Mouse (Mus musculus): ENCODE data around the gene Nmrk2. TPM values are rescaled to one million over a fixed set of nuclear protein-coding genes. Genes with fewer than 3 reads are reported as not detected.
A peak's percentile ranks its signal among the peaks of the same experiment; 100 is the strongest.
"Not testable (repeated sequence)": the region's sequence is repeated elsewhere in the genome, so short reads cannot be mapped to it uniquely, and the experiment has no call there.

The Nmrk2 gene
- polyA plus RNA-seq, 1 experiment from 2014 or later = not detected

DNA sequence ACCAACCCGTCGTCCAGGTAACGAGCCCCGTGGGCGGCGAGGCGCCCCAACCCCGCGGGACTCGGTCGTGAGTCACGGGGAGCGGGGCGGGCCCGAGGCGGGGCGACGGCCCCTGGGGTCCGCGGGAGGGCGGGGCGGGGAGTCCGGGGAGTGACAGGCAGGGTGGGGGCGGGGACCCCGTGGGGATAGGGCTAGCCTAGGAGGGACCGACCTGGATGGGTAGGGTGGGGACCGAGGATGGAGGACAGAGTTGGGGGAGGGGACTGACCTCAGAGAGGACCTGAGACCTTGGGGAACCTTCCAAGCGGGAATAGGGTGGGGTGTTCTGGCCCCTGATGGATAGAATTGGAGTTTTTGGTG, 31.4 kb upstream of the Nmrk2 start:
- Histone ChIP-seq H3K27ac (peak overlapping the region; percentile 65), H3K36me3 (no peaks in the 10 kb centered on the region), H3K9me3 (replicated peaks) (no peaks in the 10 kb centered on the region), H3K9ac (peak overlapping the region; percentile 79), H3K4me2 (peak overlapping the region; percentile 93), H3K4me3 (peak overlapping the region; percentile 73), H3K27me3 (replicated peaks) (peaks cover 84% of the 10 kb centered on the region), H3K4me1 (peaks cover 24% of the 10 kb centered on the region)
- peak; percentile 62 for ATAC-seq
- WGBS (ENCODE audit: insufficient replicate concordance) = 3% methylated on average over 28 of the region's 28 CpGs

DNA sequence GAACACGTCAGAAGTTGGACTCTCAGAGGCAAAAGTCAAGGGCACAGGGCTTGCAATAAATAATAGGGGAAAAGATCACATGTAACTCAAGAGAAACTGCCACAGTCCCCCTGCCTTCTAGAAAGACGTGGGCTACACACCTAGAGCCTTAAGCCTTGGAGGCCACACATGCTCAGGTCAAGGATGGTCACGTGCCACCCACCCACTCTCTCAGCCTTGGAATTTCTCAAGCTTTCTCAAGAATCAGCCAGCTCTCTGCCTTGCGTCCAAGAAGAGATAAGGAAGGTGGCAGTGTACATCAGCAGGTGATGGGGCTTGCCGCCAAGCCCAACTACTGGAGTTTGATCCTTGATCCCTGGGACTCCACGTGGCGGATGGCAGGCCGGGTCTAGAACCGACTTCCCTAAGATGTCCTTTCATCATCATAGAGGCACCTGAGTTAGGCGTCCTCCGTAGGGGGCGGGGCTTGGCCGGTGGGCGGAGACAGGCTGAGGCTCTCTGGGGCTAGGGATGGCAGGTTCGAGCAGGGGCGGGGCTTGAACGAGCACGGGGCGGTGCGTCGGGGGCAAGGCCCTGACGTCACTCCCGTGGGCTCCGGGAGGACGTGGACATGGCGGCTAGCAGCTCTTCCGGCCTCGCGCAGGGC, 30.9 kb upstream of the Nmrk2 start, which contains the start of gene Zfr2:
Zfr2 (plus strand) TSS at position 576 of the 646 bp plus-strand sequence.
- WGBS (ENCODE audit: insufficient replicate concordance) = 8% methylated on average over 29 of the region's 29 CpGs
- H3K36me3 ChIP-seq = no peaks in the 10 kb centered on the region
- peak within 1 kb of the TSS; percentile 79 for H3K9ac ChIP-seq
- ATAC-seq = peak; percentile 80
- H3K27me3 ChIP-seq (replicated peaks) = peaks cover 84% of the 10 kb centered on the region
- peak within 1 kb of the TSS; percentile 93 for H3K4me2 ChIP-seq
- no peaks in the 10 kb centered on the region for H3K9me3 ChIP-seq (replicated peaks)
- peak within 1 kb of the TSS; percentile 65 for H3K27ac ChIP-seq
- H3K4me1 ChIP-seq = peaks cover 24% of the 10 kb centered on the region
- H3K4me3 ChIP-seq = peak within 1 kb of the TSS; percentile 73

DNA sequence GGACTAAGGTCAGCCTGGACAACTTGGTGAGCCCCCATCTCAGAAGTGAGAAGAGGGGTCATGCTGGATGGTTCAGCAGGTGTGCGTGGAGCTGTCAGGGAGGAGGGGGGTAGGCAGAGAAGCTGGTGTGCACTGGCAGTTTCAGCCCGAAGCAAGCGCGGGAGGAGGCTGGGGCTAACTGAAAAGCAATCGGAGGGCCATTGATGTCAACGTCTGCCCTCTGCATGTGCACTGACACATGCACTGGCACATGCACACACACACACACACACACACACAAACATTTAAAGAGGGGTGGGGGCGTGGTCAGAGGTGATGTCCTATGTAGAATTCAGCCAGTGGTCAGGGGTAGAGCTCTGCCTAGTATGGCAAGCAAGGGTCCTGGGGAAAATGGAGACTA, 29.6 kb upstream of the Nmrk2 start:
- Histone ChIP-seq H3K9me3 (replicated peaks) (no peaks in the 10 kb centered on the region), H3K27ac (no peak overlapping the region), H3K4me1 (peaks cover 24% of the 10 kb centered on the region), H3K27me3 (replicated peaks) (peaks cover 75% of the 10 kb centered on the region), H3K9ac (no peak overlapping the region), H3K4me3 (no peak overlapping the region), H3K4me2 (no peak overlapping the region), H3K36me3 (no peaks in the 10 kb centered on the region)
- 36% methylated on average over 7 of the region's 7 CpGs for WGBS (ENCODE audit: insufficient replicate concordance)
- ATAC-seq = no peak

DNA sequence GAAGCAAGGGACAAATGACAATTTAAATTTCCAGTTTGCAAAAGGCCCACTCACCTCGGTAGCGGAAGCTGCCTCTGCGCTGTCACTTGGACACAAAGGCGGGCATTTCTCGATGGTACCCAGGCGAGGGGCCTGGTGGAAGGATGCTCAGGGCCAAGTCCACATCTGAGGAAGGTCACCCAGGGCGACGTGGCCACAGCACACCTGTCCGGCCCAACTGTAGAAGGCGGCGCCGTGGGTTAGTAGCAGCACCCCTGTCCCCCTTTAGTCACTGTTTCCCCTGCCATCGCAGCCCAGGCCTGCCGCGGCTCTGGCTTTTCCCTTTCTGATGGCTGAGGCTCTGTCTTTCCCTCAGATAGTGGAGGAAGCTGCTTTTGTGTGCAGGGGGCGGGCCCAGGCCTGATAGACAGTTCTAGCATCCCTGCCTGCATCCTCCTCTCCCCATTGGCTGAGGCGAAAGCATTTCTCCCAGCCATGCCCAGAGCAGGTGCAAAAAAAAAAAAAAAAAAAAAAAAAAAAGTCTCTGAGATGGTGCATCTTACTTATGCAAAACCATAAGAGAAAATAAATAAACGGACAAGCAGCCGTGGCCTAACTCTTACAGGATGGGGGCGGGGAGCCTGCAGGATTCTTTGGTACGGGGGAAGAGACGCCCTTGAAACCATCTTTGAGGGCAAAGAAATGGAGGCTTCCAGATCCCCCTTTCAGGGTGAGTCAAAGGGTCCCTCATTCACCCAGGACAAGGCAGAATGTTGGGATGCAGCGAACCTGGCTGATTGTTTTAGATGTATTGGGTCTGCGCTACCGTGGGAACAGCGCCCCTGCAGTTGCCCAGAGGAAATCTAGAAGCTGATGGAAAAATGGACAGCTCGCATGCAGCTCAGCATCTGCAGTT, 28.8 kb upstream of the Nmrk2 start, which contains the start of gene Atcay:
Atcay (minus strand) TSS at position 396 of the 895 bp plus-strand sequence.
- Histone ChIP-seq H3K27me3 (replicated peaks) (peaks cover 71% of the 10 kb centered on the region), H3K27ac (no peak within 1 kb of the TSS)

DNA sequence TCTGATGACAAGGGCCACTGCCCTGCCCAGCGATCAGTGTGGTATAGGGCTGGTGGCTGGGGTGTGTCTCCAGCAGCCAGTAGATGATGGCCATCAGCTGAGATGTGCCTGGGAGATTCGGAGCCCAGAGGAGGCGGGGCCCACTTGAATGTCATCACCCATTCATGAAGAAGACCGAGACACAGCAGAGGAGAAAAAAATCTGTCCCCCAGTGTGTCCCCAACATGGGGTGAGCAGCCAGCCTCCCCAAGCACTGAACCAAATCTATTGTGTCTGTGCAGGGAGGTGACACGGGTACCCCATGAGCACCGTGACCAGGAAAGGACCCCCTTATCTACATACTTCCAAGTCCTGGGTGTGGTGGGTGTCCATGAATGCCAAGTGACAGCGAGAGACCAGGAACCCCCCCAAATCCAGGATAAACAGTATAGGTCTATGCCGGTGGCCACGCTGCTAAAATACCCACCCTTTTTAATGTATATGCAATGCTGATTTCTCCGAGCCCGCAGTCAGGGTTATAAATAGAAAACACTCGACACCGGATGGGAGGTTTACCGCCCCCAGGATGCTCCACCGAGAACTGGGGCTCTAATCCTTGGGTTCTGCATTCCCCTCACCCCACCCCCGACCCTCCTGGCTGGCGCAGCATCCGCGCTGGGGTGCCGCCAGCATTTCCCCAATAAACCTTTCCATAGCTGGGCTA, 28.0 kb upstream of the Nmrk2 start:
- Histone ChIP-seq H3K4me3 (no peak overlapping the region), H3K9ac (no peak overlapping the region)
- WGBS (ENCODE audit: insufficient replicate concordance) = 8% methylated on average over 20 of the region's 20 CpGs

More for the DNA sequence above, 28.8 kb upstream of the Nmrk2 start, which contains the start of gene Atcay:
- no peak for ATAC-seq
- Histone ChIP-seq H3K9me3 (replicated peaks) (no peaks in the 10 kb centered on the region), H3K36me3 (no peaks in the 10 kb centered on the region), H3K9ac (no peak within 1 kb of the TSS), H3K4me2 (no peak within 1 kb of the TSS), H3K4me3 (no peak within 1 kb of the TSS), H3K4me1 (peaks cover 24% of the 10 kb centered on the region)
- 19% methylated on average over 27 of the region's 27 CpGs for WGBS (ENCODE audit: insufficient replicate concordance)

DNA sequence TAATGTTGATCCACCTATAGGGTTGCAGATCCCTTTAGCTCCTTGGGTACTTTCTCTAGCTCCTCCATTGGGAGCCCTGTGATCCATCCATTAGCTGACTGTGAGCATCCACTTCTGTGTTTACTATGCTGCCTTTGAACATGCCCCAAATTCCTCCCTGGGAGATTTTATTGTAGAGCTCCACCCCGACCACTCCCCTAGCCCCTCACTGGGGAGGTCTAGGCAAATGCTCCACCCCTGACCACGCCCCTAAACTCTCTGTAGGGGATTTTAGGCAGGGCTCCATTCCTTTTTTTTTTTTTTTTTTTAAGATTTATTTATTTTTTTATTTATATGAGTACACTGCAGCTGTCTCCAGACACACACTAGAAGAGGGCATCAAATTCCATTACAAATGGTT, 21.9 kb upstream of the Nmrk2 start:
- not testable (repeated sequence) for H3K9ac ChIP-seq; H3K4me2 ChIP-seq; H3K36me3 ChIP-seq; H3K27ac ChIP-seq; H3K4me3 ChIP-seq; ATAC-seq; H3K4me1 ChIP-seq; H3K9me3 ChIP-seq (replicated peaks)
- 34% methylated on average over 2 of the region's 2 CpGs for WGBS (ENCODE audit: insufficient replicate concordance)
- peaks cover 36% of the 10 kb centered on the region for H3K27me3 ChIP-seq (replicated peaks)

More for the DNA sequence above, 28.0 kb upstream of the Nmrk2 start:
- H3K27me3 ChIP-seq (replicated peaks) = peaks cover 65% of the 10 kb centered on the region
- H3K4me2 ChIP-seq = no peak overlapping the region
- H3K36me3 ChIP-seq = no peaks in the 10 kb centered on the region
- peaks cover 24% of the 10 kb centered on the region for H3K4me1 ChIP-seq
- H3K9me3 ChIP-seq (replicated peaks) = no peaks in the 10 kb centered on the region
- H3K27ac ChIP-seq = no peak overlapping the region
- no peak for ATAC-seq

DNA sequence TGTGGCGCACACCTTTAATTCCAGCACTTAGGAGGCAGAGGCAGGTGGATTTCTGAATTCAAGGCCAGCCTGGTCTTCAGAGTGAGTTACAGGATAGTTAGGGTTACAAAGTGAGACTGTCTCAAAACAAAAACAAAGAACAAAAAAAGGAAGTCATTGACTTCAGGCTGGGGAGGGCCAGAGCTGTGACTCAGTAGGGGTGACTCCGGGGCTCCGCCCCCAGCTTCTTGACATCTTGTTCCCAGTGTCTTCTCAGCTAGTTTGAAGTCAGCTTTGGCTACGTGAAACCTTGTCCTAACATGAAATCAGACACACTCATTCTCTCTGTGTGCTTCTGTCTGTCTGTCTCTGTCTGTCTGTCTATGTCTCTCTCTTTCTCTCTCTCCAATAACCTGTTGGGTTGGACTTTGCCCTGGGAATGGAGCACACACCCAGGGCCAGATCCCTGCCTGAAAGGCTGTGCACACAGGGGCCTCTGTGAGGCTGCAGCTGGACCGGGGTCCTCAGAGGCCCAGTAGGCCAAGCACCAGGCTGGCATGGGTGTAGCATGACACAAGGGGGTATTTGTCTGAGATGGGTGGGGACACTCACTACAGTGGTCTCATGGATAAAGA, 19.7 kb upstream of the Nmrk2 start:
- H3K36me3 ChIP-seq = no peaks in the 10 kb centered on the region
- WGBS (ENCODE audit: insufficient replicate concordance) = 56% methylated on average over 5 of the region's 5 CpGs

DNA sequence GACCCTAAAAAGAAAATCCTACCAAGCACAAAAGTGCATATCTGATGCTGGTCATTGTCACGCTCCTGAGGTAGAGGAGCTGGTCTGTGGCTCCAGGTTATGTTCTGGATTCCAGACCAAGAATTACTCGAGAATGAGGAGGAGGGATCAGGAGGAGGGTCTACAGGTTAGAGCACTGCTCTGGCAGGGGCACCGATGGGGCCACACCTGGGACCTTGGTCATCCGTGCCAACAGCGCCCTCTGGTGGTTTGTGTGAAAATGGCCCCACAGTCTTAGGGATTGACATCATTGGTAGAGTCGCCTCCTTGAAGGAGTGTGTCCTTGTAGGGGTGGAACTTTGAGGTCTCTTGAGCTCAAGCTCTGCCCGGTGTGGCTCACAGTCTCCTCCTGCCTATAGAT, 16.1 kb upstream of the Nmrk2 start:
- Histone ChIP-seq H3K36me3 (no peaks in the 10 kb centered on the region), H3K4me3 (no peak overlapping the region), H3K4me1 (0 out of 2 replicates have a peak, but pooled peaks cover 3% of the 10 kb centered on the region), H3K9ac (no peak overlapping the region), H3K4me2 (no peak overlapping the region), H3K9me3 (replicated peaks) (no peaks in the 10 kb centered on the region), H3K27me3 (replicated peaks) (peaks cover 44% of the 10 kb centered on the region), H3K27ac (no peak overlapping the region)
- 17% methylated on average over 7 of the region's 7 CpGs for WGBS (ENCODE audit: insufficient replicate concordance)
- peak; percentile 52 for ATAC-seq

More for the DNA sequence above, 19.7 kb upstream of the Nmrk2 start:
- Histone ChIP-seq H3K9me3 (replicated peaks) (no peaks in the 10 kb centered on the region), H3K27ac (no peak overlapping the region), H3K9ac (no peak overlapping the region), H3K4me3 (no peak overlapping the region), H3K4me1 (0 out of 2 replicates have a peak, but pooled peaks cover 3% of the 10 kb centered on the region), H3K4me2 (no peak overlapping the region), H3K27me3 (replicated peaks) (peaks cover 29% of the 10 kb centered on the region)
- ATAC-seq = no peak

DNA sequence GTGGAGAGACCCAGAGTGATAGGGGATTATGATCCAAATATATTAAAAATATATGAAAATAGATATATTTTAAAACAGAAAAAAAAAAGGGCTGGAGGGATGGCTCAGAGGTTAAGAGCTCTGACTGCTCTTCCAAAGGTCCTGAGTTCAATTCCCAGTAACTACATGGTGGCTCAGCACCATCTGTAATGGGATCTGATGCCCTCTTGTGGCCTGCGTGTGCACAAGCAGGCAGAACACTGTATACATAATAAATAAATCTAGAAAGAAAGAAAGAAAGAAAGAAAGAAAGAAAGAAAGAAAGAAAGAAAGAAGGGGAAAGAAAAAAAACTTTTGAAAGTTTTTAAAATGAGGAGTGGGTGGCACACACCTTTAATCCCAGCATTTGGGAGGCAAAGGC, 15.4 kb upstream of the Nmrk2 start:
- whole genome bisulfite sequencing (ENCODE audit: insufficient replicate concordance) = 4% methylated on average over 1 of the region's 1 CpGs
- not testable (repeated sequence) for H3K4me2 ChIP-seq; H3K4me1 ChIP-seq; ATAC-seq; H3K9me3 ChIP-seq (replicated peaks); H3K27ac ChIP-seq; H3K9ac ChIP-seq; H3K36me3 ChIP-seq; H3K4me3 ChIP-seq
- peaks cover 48% of the 10 kb centered on the region for H3K27me3 ChIP-seq (replicated peaks)

DNA sequence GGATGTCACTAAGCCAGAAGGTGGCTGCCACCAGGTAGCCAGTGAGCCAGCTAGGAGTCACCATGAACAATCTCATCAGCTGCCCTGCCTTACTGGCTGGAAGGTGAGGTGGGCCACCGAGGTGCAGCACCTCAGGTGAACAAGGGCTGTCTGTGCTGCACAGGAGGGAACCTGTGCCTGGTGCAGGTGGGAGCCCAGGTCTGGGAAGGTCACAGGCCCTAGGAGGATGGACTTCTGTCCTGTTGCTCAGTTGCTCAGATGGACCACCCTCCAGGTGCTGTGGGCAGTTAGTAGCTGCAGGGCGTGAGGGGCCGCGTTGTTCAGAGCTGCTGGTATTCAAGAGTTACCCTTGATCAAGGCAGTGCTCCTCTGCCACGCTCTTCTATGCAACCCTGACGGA, 15.0 kb upstream of the Nmrk2 start:
- Histone ChIP-seq H3K36me3 (no peaks in the 10 kb centered on the region), H3K4me1 (0 out of 2 replicates have a peak, but pooled peaks cover 3% of the 10 kb centered on the region), H3K27ac (no peak overlapping the region), H3K9ac (no peak overlapping the region), H3K9me3 (replicated peaks) (no peaks in the 10 kb centered on the region; the same call in 1 of the 2 replicates), H3K4me3 (no peak overlapping the region), H3K4me2 (no peak overlapping the region), H3K27me3 (replicated peaks) (peaks cover 48% of the 10 kb centered on the region)
- 72% methylated on average over 6 of the region's 6 CpGs for WGBS (ENCODE audit: insufficient replicate concordance)
- no peak for ATAC-seq

DNA sequence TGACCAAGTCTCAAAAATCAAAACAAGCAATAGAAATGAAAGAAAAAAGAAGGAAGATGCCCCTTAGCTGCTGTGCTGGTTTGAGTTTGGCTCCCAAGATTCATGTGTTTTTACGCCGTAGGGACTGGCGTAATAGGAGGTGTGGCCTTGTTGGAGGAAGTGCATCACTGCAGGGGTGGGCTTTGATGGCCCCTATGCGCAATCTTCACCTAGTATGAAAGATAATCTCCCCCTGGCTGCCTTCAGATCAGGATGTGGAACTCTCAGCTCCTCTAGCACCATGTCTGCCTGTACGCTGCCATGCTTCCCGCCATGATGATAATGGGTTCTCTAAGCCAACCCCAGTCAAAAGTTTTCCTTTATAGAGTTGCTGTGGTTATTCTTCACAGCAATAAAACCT, 14.4 kb upstream of the Nmrk2 start:
- no peaks in the 10 kb centered on the region for H3K36me3 ChIP-seq
- no peaks in the 10 kb centered on the region; the same call in 1 of the 2 replicates for H3K9me3 ChIP-seq (replicated peaks)
- H3K27me3 ChIP-seq (replicated peaks) = peaks cover 45% of the 10 kb centered on the region
- H3K27ac ChIP-seq = no peak overlapping the region
- no peak for ATAC-seq
- no peak overlapping the region for H3K9ac ChIP-seq
- no peaks in the 10 kb centered on the region for H3K4me1 ChIP-seq
- no peak overlapping the region for H3K4me2 ChIP-seq
- WGBS (ENCODE audit: insufficient replicate concordance) = 58% methylated on average over 6 of the region's 6 CpGs
- no peak overlapping the region for H3K4me3 ChIP-seq

Measured in liver, embryonic 12.5 days (tissue).